In the genomic region with DNA sequence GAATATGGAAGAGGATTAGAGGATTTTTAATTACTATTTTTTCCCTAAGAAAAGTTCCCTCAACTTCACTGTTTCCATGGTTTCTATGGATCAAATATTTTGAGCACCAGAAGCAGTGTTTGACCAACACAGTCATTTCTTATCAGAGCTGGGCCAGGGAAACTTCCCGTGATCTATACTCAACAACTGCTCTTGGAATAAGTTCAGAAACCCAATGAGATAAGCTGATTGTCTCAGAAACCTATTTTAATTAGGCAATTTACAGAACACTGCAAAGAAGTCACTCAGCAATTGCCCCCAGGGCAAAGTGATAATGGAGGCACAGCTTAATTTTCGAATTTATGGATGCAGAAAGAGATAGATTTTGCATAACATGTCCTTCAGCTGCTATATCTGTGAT, we compare ENCODE assay signal across 24 mouse cellular contexts.
A peak's percentile ranks its signal among the peaks of the same experiment; 100 is the strongest.
DNase-seq lines count a peak whose midpoint lies in the region; ATAC-seq and TF ChIP-seq lines count a peak whose summit lies in the region.
"Had no signal": no experiment of that assay in that cellular context is flagged by ENCODE, and none has a peak within 500 bp of the region (broad histone marks: within the 10 kb centered on the region; RNA-seq: fewer than 3 reads in every experiment).

No protein-coding gene starts in this region.

- no peak for TF ChIP-seq CTCF in hindbrain, postnatal 0 days (IDR thresholded peaks at IDR 0.05; ENCODE audit: low read depth)
- TF ChIP-seq CTCF in midbrain, postnatal 0 days (IDR thresholded peaks at IDR 0.05), result no peak

- H3K9me3 ChIP-seq in hindbrain, postnatal 0 days (ENCODE audit: low read length), result no peaks in the 10 kb centered on the region
- no peaks in the 10 kb centered on the region for H3K9me3 ChIP-seq in hindbrain, embryonic 13.5 days
- H3K9me3 ChIP-seq in midbrain, postnatal 0 days (ENCODE audit: low read length), result no peaks in the 10 kb centered on the region
- no peaks in the 10 kb centered on the region for H3K9me3 ChIP-seq in midbrain, embryonic 10.5 days (replicated peaks)
- H3K9me3 ChIP-seq: embryonic facial prominence, embryonic 13.5 days; embryonic facial prominence, embryonic 15.5 days; forebrain, embryonic 10.5 days; forebrain, embryonic 12.5 days; G1E had no signal

- no peaks in the 10 kb centered on the region for H3K4me1 ChIP-seq in hindbrain, postnatal 0 days (ENCODE audit: insufficient read depth, low read length)
- no peaks in the 10 kb centered on the region for H3K4me1 ChIP-seq in hindbrain, embryonic 13.5 days (replicated peaks)
- H3K4me1 ChIP-seq in midbrain, postnatal 0 days (ENCODE audit: insufficient read depth, low read length), result no peaks in the 10 kb centered on the region
- H3K4me1 ChIP-seq in midbrain, embryonic 10.5 days, result no peaks in the 10 kb centered on the region
- H3K4me1 ChIP-seq: embryonic facial prominence, embryonic 13.5 days; embryonic facial prominence, embryonic 15.5 days; forebrain, embryonic 12.5 days had no signal

- H3K27ac ChIP-seq in hindbrain, postnatal 0 days, result no peak overlapping the region
- no peak overlapping the region for H3K27ac ChIP-seq in hindbrain, embryonic 13.5 days
- H3K27ac ChIP-seq in midbrain, postnatal 0 days (ENCODE audit: low read depth, low read length), result no peak overlapping the region
- H3K27ac ChIP-seq in midbrain, embryonic 10.5 days (replicated peaks), result no peak overlapping the region
- H3K27ac ChIP-seq: embryonic facial prominence, embryonic 13.5 days; embryonic facial prominence, embryonic 15.5 days; forebrain, embryonic 10.5 days; forebrain, embryonic 12.5 days had no signal

- H3K4me3 ChIP-seq in hindbrain, postnatal 0 days (ENCODE audit: low read length), result no peak overlapping the region
- H3K4me3 ChIP-seq in hindbrain, embryonic 13.5 days, result no peak overlapping the region
- H3K4me3 ChIP-seq in midbrain, postnatal 0 days (ENCODE audit: low read depth, low read length), result no peak overlapping the region
- no peak overlapping the region for H3K4me3 ChIP-seq in midbrain, embryonic 10.5 days
- H3K4me3 ChIP-seq: embryonic facial prominence, embryonic 13.5 days; embryonic facial prominence, embryonic 15.5 days; erythroblast, embryonic 14.5 days; forebrain, embryonic 10.5 days; forebrain, embryonic 12.5 days had no signal

- DNase-seq in hindbrain, postnatal 0 days (ENCODE audit: low spot score), result peak; percentile 5
- peak; percentile 3 for DNase-seq in midbrain, postnatal 0 days (ENCODE audit: low spot score)
- no peak for DNase-seq in midbrain, embryonic 10.5 days (ENCODE audit: low spot score)
- no peak for DNase-seq in embryo, embryonic 9.5 days (ENCODE audit: extremely low spot score)
- DNase-seq: adrenal gland, adult 2 months; adrenal gland, postnatal 10 days; adrenal gland, postnatal 25 days; B cell, adult 2 months; cerebellum, adult 11-12 months; cerebellum, adult 2 months; cerebellum, adult 9-10 months; cerebellum, postnatal 10 days; cerebellum, postnatal 25 days had no signal

- H3K9ac ChIP-seq in hindbrain, postnatal 0 days (replicated peaks; ENCODE audit: low read length), result no peak overlapping the region
- H3K9ac ChIP-seq in hindbrain, embryonic 13.5 days, result no peak overlapping the region
- no peak overlapping the region for H3K9ac ChIP-seq in midbrain, postnatal 0 days (replicated peaks; ENCODE audit: low read length, poor library complexity, severe bottlenecking)
- H3K9ac ChIP-seq: embryonic facial prominence, embryonic 13.5 days; embryonic facial prominence, embryonic 15.5 days; forebrain, embryonic 12.5 days had no signal

- no peak for ATAC-seq in hindbrain, postnatal 0 days
- ATAC-seq in hindbrain, embryonic 13.5 days (ENCODE audit: low FRiP score), result no peak
- ATAC-seq in midbrain, postnatal 0 days (ENCODE audit: low FRiP score), result no peak
- ATAC-seq: CD4-positive, CD25-positive, alpha-beta regulatory T cell, adult 4 months; forebrain, embryonic 14.5 days; forebrain, embryonic 16.5 days had no signal

- no peak overlapping the region for H3K4me2 ChIP-seq in hindbrain, postnatal 0 days (ENCODE audit: low read depth, low read length)
- H3K4me2 ChIP-seq in hindbrain, embryonic 13.5 days, result no peak overlapping the region
- H3K4me2 ChIP-seq in midbrain, postnatal 0 days (ENCODE audit: low read depth, low read length, poor library complexity, severe bottlenecking), result no peak overlapping the region
- H3K4me2 ChIP-seq: embryonic facial prominence, embryonic 13.5 days; embryonic facial prominence, embryonic 15.5 days; forebrain, embryonic 12.5 days had no signal

- no peaks in the 10 kb centered on the region for H3K36me3 ChIP-seq in hindbrain, postnatal 0 days (ENCODE audit: insufficient read depth, low read length)
- H3K36me3 ChIP-seq in hindbrain, embryonic 13.5 days, result no peaks in the 10 kb centered on the region
- no peaks in the 10 kb centered on the region for H3K36me3 ChIP-seq in midbrain, postnatal 0 days (ENCODE audit: insufficient read depth, low read length)
- H3K36me3 ChIP-seq in midbrain, embryonic 10.5 days, result no peaks in the 10 kb centered on the region
- H3K36me3 ChIP-seq: embryonic facial prominence, embryonic 13.5 days; embryonic facial prominence, embryonic 15.5 days; forebrain, embryonic 10.5 days; forebrain, embryonic 12.5 days; G1E had no signal

- 54% methylated on average over 2 of the region's 2 CpGs for WGBS in hindbrain, postnatal 0 days
- 63% methylated on average over 2 of the region's 2 CpGs for WGBS in hindbrain, embryonic 13.5 days
- 52% methylated on average over 2 of the region's 2 CpGs for WGBS in midbrain, postnatal 0 days
- 72% methylated on average over 2 of the region's 2 CpGs for WGBS in midbrain, embryonic 10.5 days

- no peaks in the 10 kb centered on the region for H3K27me3 ChIP-seq in hindbrain, postnatal 0 days (ENCODE audit: insufficient read depth, low read length)
- no peaks in the 10 kb centered on the region for H3K27me3 ChIP-seq in hindbrain, embryonic 13.5 days
- H3K27me3 ChIP-seq in midbrain, postnatal 0 days (ENCODE audit: insufficient read depth, low read length), result no peaks in the 10 kb centered on the region
- H3K27me3 ChIP-seq in midbrain, embryonic 10.5 days (ENCODE audit: low read depth, poor library complexity, severe bottlenecking), result no peaks in the 10 kb centered on the region
- H3K27me3 ChIP-seq: CH12.LX; embryonic facial prominence, embryonic 13.5 days; embryonic facial prominence, embryonic 15.5 days; forebrain, embryonic 12.5 days had no signal

Comparison
In these comparisons a context has a peak if more than half of its experiments do, and no peak if none do; other contexts are left out.
1. DNase-seq: peak in hindbrain, postnatal 0 days (single experiment) and midbrain, postnatal 0 days (single experiment); none in midbrain, embryonic 10.5 days (single experiment) and embryo, embryonic 9.5 days (single experiment).